Mouse (Mus musculus): ENCODE measurements around the gene Prkar1a. TPM values are rescaled to one million over a fixed set of nuclear protein-coding genes. Genes with fewer than 3 reads are reported as not detected.
"Not testable (repeated sequence)": the region's sequence is repeated elsewhere in the genome, so short reads cannot be mapped to it uniquely, and the experiment has no call there.

Gene Prkar1a
- total RNA-seq, 2 experiments from 2014 or later, result 136 to 142 TPM

DNA sequence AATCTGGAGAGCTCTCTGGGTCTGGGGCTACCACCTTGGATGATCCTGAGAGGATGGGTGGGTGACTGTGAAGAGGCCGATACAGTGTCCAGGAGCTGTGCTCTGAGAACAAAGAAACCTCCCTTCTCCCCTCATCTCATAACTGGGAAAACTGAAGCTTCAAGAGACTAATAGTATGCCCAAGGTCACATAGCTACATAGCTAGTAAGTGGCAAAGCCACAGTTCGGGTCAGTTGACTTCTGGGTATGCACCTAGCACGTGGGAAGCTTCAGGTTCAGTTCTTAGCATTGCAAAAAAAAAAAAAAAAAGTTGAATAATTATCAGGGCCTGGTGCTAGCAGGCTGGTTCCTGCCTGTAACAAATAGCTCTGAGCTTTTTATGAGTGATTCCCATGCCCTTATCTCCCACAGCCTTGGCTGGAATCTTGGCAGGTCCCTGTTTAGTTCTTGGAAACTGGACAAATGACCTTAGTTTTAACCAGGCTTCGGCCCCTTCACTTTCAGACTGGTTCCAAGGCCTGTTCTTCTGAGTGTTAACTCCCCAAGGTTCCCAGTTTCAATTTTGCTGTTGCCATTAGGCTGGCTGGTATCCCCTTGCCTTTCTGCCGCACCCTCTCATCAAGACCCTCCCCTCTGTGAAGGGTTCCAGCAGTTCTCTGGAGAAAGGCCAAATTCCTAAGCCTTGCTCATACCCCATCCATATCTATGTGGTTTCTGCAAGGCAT, 7.5 kb upstream of the Prkar1a start:
- DNase-seq, result no peak

DNA sequence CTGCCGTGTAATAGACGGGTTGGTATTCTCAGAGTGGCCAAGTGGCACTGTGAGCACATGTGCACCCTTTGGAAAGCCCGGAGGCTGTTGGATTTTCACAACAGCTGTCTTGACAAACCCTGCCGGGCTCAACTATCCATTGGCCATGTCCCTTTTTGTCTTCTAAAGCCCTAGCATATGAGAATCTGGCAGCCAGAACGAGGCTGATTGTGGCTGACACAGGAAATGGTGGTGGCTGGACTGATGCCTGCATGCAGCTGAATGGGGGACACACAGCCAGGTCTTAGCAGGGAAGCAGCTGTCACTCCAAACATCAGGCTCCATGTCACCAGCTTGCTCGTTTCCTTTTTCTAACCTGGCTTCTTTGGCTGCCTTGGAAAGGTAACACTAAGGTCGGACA, 695 bp upstream of the Prkar1a start:
- DNase-seq, result no peak

DNA sequence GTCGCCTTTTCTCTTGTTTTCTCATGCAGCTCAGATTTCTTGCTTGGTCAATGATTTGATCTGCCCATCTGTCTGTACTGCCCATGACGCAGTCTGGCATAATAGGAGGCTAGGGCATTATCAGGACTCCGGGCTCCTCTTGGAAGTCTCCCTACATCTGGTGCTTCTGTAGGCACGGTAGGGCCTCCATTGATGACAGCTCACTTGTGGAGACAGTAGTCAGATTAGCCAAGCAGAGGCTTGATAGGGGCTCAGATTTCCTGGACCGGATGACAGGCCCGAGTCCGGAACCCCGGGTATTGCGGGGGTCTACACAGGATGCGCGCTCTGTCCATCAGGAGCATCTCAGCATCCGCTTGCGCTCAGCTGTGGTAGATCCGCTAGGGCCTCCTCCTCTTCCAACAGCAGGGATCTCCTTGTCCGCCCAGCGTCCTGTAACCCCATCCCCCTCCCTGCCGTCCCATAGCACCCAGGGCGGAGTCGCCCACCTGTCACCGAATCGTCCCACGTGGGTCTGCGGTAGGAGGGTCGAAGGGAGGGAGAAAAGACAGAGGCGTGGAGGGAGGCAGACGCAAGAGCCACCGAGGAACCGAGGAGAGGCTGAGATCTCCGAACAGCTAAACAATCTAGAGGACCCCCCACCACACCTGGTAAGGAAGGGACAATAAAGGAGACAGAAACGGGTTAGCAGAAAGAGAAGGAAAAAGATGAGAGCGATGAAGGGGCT, 933 bp downstream of the Prkar1a start:
- DNase-seq, result peak; percentile 74

DNA sequence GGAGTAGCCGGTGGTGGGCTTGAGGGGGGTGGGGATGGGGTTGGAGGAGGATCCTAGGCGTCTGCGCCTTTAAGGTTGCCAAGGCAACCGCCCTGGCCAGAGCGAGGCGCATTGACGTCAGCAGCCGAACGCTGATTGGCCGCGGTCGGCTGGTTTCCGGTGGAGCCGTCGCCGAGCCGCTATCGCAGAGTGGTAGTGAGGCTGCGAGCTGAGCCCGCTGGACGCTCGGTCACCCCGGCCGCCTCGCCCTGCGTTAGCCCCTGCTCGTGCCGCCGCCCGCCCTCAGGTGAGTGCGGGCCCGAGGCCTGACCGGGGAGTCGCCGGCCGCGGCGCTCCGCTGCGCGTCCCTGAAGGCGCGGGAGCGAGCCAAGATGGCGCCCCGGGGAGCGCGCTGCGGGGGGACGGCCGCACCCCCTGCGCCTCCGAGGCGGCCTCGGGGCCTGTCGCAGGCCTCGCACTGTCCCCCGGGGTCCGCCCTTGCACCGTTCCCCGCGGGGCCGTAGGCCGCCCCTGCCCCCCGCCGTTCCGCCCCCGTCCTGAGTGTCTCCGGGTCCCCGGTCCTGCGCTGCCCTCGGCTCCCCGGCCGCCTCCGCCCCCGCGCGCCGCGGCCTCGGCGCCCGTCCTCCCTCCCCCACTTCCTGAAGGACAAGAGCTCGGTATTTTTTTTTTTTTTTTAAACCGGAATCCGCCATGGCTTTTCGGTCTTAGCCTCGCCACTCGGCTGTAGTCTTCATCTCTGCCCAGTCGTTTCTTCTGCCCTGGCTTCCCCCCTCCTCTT, 1.8 kb downstream of the Prkar1a start:
- DNase-seq, result peak; percentile 91

DNA sequence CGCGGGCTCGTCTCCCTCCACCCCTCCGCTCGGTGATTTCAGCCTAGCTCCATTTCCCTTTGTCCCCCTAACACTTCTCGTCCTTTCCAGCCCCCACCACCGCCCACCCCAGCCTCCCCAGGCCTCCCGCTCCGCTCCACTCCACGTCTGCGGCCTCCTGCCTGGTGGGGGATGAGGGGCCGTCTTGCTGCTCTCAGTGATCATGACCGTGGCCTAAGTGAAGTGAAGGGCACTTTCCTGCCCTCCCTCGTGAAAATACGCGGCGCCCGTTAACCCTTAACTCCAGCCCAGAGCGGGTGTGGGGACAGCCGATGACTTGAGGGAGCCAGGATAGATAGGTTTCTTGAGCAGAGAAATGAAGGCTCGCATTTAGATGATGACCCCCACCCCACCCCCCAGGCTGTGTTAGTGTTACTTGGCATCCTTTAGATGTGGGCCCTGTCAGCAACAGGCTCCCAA, 2.4 kb downstream of the Prkar1a start:
- peak; percentile 36 for DNase-seq

DNA sequence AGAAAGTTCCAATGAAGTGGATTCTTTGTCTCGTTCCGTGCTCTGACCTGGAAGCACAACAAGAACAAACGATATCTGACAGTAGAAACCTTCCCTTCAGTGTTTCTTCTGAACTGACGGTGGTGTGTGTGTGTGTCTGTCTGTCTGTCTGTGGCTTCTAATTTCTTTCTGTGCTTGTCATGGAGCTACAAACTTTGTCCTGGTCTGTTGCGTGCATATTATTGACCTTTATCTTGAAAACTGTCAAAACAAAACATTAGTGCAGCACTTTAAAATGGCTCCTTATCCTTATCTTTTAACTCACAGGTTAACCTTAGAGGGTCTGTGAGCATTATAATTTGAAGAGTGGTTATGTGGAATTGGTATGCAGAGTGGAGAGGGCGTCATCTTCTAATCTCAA, 3.3 kb downstream of the Prkar1a start:
- DNase-seq, result no peak

DNA sequence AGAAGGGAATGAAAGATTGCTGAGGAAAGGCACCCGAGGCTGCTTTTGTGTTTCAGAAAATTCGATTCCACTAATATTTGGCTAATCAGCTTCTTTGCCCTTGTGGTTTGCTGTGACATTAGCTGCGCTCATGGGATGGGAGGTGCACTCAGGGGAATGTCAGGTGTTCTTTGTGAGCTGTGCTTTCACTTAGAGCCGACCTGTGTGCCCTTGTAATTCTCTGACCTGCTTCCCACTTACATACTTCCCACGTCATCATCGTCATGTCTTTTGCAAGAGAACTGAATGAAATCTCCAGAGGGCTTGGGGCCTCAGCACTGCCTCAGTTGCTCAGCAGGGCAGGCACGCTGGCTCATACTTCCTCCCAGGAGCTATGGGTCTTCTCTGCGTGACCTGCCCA, 4.0 kb downstream of the Prkar1a start:
- DNase-seq, result no peak

DNA sequence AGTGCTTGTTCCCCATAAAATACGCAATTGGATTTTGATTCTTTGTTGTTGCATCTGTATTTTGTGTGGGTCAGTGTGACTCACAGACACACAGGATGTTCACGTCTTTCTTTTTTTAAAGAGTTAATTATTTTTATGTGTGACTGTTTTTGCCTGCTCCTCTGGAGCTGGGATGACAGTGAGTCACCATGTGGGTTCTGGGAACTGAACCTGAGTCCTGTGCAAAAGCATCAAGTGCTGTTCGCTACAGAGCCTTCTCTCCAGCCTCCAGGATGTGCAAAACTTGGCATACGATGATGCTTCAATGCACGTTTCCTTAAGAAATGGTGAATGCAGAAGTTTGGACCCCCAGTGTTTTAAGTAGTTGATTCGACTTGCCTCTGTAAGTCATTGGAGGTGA, 5.4 kb downstream of the Prkar1a start:
- DNase-seq, result no peak

DNA sequence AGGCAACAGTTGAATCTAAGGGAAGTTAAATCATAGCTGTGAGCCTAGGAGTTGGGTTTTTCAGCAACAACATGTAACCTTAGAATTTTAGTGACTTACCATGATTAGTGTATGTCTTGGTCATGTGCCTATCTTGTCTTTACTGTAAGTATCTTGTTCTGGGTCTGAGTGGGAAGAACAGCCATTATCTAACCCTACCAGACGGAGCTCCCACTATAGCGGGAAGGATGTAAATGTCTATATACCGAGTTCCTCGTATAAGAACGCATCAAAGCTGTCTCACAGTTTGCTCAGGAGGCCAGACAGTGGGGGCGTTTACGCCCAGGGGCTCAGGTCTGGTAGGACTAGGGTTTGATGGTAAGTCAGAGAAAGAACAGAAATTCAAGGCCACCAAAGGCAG, 7.0 kb downstream of the Prkar1a start:
- no peak for DNase-seq

DNA sequence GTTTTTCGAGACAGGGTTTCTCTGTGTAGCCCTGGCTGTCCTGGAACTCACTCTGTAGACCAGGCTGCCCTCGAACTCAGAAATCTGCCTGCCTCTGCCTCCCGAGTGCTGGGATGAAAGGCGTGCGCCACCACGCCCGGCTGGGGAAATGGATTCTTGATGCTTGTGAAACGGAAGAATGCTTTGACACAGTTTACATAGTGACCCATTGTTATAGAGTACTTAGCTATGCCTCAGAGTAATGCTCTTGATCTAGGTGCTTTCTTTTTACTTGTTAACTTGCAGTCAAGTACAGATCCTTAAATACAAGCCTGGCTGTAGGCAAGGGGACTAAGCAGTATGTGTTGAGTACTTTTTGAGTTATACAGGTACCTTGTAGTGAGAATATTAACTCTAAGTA, 11.3 kb downstream of the Prkar1a start:
- DNase-seq, result not testable (repeated sequence)

DNA sequence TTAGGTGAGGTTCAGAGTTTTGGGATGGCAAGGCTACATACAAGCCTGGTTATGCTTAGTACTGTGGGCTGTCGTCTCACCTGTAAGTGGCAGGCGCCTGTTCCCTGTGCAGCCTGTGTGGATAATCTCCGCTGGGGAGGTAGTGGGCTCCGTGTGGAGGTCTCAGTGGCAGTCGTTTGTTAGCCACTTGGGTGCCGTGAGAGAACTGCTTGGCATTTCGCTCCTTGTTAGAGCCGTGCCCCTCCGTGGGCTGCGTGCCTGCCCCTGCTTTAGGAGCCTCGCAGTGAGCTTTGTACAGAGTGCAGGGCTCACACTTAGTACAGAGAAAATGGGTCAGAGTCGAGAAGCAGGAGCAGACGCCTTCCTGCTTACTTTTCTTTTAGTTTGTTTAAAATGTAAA, 15.1 kb downstream of the Prkar1a start:
- DNase-seq, result no peak

DNA sequence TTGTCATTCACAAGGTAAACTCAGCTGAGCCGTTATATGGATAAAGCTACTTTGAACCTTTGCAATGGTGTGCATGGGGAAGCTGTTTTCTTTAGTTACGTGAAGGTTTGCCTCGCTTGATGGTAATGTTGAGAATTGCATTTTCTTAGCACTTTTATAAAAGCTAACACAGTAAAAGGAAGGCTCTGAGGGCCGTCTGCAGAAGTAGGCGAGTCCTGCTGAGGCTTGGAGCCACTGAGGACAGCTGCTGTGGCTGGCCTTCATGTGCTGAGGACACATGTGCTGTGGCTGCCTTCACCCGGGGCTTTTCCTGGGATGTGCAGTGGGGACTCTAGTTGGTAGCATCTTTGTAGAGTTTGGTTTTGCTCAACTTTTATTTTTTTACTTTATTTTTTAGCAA, 16.2 kb downstream of the Prkar1a start:
- DNase-seq, result no peak

DNA sequence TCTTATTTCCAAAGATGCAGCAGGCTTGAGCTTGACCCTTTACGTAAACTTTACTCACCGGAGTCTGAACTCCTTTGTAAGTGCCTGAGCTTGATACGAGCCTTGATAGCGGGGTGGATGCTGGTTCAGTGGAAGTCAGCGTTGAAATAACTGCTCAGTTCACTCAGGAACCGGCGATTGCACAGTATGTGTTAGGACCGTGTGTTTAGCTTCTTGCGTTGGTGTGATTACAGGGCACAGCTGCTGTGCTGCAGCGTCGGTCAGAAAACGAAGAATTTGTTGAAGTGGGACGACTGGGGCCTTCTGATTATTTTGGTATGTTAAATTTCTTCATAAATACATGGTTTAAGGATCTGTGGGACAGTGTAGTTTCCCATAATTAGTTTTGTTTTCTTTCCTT, 17.2 kb downstream of the Prkar1a start:
- DNase-seq, result no peak

DNA sequence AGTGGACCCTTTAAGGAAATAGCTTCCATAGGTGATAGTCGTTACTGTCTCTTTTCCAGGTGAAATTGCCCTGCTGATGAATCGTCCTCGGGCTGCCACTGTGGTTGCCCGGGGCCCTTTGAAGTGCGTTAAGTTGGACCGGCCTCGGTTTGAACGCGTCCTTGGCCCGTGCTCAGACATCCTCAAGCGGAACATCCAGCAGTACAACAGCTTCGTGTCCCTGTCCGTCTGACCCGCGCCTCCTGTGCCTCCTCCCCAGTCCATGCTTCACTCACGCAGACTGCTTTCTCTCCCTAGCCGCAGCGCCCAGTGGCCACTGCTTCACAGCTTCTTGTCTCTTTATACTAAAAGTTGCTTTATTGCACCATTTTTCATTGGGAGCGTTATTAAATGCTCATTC, 18.2 kb downstream of the Prkar1a start:
- DNase-seq, result no peak

DNA sequence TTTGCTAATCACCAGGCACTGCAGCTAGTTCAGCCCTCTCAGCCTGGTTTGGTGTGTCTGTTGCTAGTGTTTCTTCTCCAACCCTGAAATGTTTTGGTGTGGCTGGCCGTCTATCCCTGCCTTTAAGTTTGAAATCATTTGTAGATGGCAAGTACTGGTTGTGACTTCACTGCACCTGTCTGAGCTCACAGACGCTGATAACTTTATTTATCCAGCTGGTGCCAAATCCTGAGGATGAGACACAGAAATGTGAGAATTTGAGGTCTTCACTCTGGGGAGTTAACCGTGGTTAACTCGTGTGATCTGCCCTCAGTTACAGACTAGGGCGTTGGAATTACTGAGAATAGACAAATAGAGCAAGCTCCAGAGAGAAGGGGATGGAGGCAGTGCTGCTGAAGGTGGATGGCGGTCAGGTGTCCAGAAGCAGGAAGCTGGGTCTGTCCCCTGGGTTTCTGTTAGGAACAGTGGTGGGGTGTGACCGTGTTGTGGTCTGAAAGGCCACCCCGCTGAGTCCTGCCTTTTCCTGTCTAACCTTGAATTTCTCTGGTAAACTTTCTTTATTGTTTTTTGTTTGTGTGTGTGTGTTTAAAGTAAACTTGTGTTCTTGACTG, 19.0 kb downstream of the Prkar1a start:
- no peak for DNase-seq

DNA sequence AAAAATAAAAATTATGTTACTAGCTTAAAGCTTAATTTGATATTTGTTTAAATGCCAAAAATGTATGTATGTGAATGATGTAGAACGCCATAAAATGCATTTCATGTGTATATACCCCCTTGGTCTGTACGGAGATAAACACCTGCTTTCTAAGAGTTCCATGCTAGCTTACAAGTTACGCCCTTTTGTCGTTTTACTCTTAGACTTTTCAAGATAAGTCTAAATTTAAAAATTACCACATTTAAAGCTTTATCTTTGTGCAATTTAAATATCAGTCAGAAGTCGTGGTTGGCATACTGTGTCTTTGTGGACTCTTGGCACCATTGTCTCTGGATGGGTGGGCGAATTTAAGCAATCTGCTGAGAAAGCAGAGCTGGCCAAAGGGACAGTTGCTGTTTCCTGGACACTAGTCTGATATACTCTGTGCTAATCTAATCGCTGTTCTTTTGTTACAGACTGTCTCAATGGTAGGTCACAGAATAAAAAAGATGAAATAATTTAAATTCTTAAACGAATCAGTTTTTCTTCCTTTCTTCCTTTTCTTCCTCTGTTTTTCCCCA, 20.0 kb downstream of the Prkar1a start:
- DNase-seq, result no peak

DNA sequence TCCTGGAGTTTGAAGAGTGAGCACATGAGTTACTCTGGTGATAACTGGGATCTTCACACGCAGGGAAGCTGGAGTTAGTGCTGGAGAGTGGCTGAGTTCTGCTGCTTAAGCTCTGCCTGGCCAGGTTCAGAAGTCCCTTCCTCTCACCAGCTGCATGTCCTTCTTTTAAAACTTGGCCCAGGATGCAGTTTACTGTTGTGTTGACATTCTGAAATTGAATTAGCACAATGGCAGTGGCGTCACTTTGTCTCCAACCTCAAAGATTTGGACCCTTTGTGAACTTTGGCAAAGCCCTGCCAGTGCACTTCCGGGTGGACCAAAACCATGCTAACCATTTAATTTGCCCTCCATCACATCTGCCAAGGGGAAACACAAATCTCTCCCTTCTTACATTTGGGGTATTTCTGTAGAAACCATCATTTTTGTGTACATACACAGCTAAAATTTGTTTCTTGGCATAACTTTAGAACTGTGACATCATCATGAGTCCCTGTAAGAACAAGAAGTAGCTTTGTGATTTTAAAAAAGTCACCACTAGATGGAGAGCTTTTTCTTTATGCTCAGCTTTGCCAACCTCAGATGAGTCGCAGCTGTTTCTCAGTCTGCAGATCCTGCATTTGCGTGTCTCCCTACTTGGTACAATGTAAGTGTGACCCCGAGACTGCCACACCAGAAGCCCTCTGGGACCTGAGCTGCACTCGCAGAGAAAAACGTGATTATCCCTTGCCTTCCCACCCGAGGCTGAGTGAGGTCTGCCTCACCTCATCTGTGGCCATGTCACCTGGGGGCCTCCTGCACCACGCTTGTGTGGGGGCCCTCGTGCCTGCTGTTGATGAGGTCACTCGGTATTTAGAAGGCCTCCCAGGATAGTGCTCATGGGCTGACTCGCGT, 21.1 kb downstream of the Prkar1a start:
- DNase-seq, result no peak

DNA sequence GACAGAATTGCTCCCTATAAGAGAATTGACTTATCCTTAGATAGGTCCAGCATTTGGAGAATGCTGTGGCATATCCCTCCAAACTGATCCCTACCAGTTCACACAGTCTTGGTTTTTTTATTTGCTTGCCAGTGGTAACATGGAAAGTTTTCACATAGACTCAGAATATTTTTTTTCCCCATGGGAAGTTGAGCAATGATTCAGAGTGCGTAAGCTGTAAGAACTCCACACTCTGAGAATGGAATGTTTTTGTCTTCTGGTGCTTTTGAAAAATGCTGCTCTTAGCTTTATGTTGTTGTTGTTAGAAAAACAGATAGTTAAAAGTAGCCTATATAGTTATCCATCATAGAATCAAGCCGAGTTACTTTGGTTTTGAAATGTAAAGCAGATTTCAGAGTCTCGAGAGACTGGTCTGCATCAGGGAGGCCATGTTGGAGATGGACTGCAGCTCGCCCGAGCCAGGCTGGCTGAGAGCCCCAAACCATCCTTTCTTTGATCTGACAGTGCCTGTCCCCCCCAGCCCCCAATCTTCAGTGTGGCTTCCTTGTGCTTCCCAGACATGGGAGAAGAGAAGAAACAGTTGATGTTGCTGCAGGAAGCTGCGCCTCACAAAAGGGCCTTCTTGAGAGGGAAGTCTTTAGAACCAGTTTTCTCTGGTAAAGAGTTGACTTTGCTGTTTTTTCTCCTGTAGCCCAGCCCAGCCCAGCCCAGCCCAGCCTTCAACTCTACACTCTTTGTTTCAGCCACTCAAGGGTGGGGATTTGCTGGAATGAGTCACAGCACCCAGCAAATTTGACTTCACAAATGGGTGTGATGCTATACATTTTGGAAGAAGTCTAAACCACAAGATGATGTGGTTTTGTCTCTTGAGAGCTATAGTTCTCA, 22.2 kb downstream of the Prkar1a start:
- no peak for DNase-seq

DNA sequence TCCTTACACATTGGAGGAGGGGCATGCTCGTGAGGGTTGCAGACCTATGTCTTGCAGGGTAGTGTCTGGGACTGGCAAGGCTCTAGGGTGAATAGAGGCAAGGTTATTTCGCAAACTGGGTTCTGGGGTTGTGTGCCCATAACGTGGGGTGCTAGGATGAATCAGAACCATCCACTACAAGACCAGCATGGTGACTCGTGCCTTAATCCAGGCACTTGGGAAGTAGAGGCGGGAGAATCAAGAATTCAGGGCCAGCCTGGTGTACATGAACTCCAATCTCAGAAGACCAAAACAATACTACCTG, 22.8 kb downstream of the Prkar1a start:
- no peak for DNase-seq

DNA sequence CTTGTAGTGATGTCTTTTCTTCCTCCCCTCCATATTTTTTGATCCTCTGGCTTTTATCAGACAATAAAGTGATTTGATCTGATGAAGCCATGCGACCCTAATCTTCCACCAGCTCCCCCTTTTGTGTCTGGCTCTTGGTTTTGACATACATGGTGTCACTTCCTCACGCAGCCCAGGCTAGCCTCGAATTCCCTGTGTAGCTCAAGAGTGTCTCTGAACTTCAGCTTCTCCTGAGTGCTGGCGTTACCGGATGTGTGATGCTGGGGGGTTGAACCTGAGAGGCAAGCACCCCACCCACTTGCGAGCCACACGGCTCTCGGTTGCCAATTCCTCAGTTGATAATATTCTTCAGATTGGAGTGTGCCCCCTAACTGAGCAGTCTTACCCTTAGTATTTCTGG, 23.2 kb downstream of the Prkar1a start:
- no peak for DNase-seq

Measured in gastrocnemius, postnatal 25 days (tissue).